Comparison of ENCODE assay signal across 9 mouse cellular contexts in genomic region chr4:148429686-148430085, GRCm38 (mm10). TPM values are rescaled to one million over a fixed set of nuclear protein-coding genes. Genes with fewer than 3 reads are reported as not detected.
DNase-seq lines count a peak whose midpoint lies in the region; ATAC-seq and TF ChIP-seq lines count a peak whose summit lies in the region.
"Had no signal": no experiment of that assay in that cellular context is flagged by ENCODE, and none has a peak within 500 bp of the region (broad histone marks: within the 10 kb centered on the region; RNA-seq: fewer than 3 reads in every experiment).

No protein-coding gene starts in this region.

- H3K27me3 ChIP-seq in intestine, embryonic 14.5 days (replicated peaks; ENCODE audit: control insufficient read depth, insufficient read depth, low read length) = no peaks in the 10 kb centered on the region
- H3K27me3 ChIP-seq in intestine, embryonic 15.5 days (replicated peaks) = no peaks in the 10 kb centered on the region
- H3K27me3 ChIP-seq in forebrain, embryonic 15.5 days = no peaks in the 10 kb centered on the region
- H3K27me3 ChIP-seq in intestine, embryonic 16.5 days (replicated peaks; ENCODE audit: control insufficient read depth, insufficient read depth, low read length) = no peaks in the 10 kb centered on the region
- H3K27me3 ChIP-seq in liver, adult 2 months (ENCODE audit: control insufficient read depth, insufficient read depth, low read length) = no peaks in the 10 kb centered on the region
- no peaks in the 10 kb centered on the region for H3K27me3 ChIP-seq in stomach, postnatal 0 days (ENCODE audit: control insufficient read depth, insufficient read depth, low read length)

- TF ChIP-seq EP300 in stomach, postnatal 0 days (optimal IDR thresholded peaks at IDR 0.05) = no peak

- ATAC-seq in intestine, embryonic 14.5 days (replicated peaks; ENCODE audit: low FRiP score, low TSS enrichment, low read depth) = peak; percentile 50; the same call in 1 of the 2 replicates
- ATAC-seq in intestine, embryonic 15.5 days = no peak
- peak; percentile 59 for ATAC-seq in forebrain, embryonic 15.5 days (replicated peaks)
- 0 out of 2 replicates have a peak, but pooled peaks have one; percentile 20 for ATAC-seq in intestine, embryonic 16.5 days
- no peak for ATAC-seq in stomach, postnatal 0 days (ENCODE audit: low FRiP score, low TSS enrichment)

- no peak overlapping the region for H3K4me3 ChIP-seq in intestine, embryonic 14.5 days (ENCODE audit: low read depth, low read length)
- no peak overlapping the region for H3K4me3 ChIP-seq in intestine, embryonic 15.5 days (replicated peaks)
- H3K4me3 ChIP-seq in forebrain, embryonic 15.5 days = no peak overlapping the region
- H3K4me3 ChIP-seq in intestine, embryonic 16.5 days (ENCODE audit: low read length) = no peak overlapping the region
- no peak overlapping the region for H3K4me3 ChIP-seq in liver, adult 2 months (ENCODE audit: insufficient read depth, low read depth, low read length)
- H3K4me3 ChIP-seq in stomach, postnatal 0 days (ENCODE audit: low read depth, low read length) = no peak overlapping the region
- H3K4me3 ChIP-seq: megakaryocyte, embryonic 14.5 days had no signal

- H3K9me3 ChIP-seq in intestine, embryonic 14.5 days (ENCODE audit: control insufficient read depth, low read length) = no peaks in the 10 kb centered on the region
- no peaks in the 10 kb centered on the region for H3K9me3 ChIP-seq in intestine, embryonic 15.5 days
- no peaks in the 10 kb centered on the region for H3K9me3 ChIP-seq in forebrain, embryonic 15.5 days
- H3K9me3 ChIP-seq in intestine, embryonic 16.5 days (ENCODE audit: control insufficient read depth, low read length) = no peaks in the 10 kb centered on the region
- no peaks in the 10 kb centered on the region for H3K9me3 ChIP-seq in stomach, postnatal 0 days (ENCODE audit: control insufficient read depth, low read length)
- H3K9me3 ChIP-seq: megakaryocyte, embryonic 14.5 days had no signal

- no peak for TF ChIP-seq POLR2A in liver, adult 2 months (IDR thresholded peaks at IDR 0.05; ENCODE audit: extremely low read depth, insufficient read depth, low read length)

- no peak overlapping the region for H3K9ac ChIP-seq in intestine, embryonic 14.5 days (ENCODE audit: low read length)
- no peak overlapping the region for H3K9ac ChIP-seq in intestine, embryonic 15.5 days
- H3K9ac ChIP-seq in forebrain, embryonic 15.5 days (replicated peaks) = no peak overlapping the region
- no peak overlapping the region for H3K9ac ChIP-seq in intestine, embryonic 16.5 days (ENCODE audit: low read depth, low read length)
- H3K9ac ChIP-seq in liver, adult 2 months (ENCODE audit: low read depth, low read length) = no peak overlapping the region
- H3K9ac ChIP-seq in stomach, postnatal 0 days (ENCODE audit: low read length) = no peak overlapping the region

- H3K4me2 ChIP-seq in intestine, embryonic 14.5 days (ENCODE audit: low read length) = no peak overlapping the region
- H3K4me2 ChIP-seq in intestine, embryonic 15.5 days (replicated peaks) = no peak overlapping the region
- no peak overlapping the region for H3K4me2 ChIP-seq in forebrain, embryonic 15.5 days (replicated peaks)
- no peak overlapping the region for H3K4me2 ChIP-seq in intestine, embryonic 16.5 days (ENCODE audit: low read depth, low read length)
- no peak overlapping the region for H3K4me2 ChIP-seq in stomach, postnatal 0 days (replicated peaks; ENCODE audit: low read depth)

- 31% methylated on average over 6 of the region's 6 CpGs for WGBS in intestine, embryonic 14.5 days
- 25% methylated on average over 6 of the region's 6 CpGs for WGBS in intestine, embryonic 15.5 days
- WGBS in forebrain, embryonic 15.5 days = 20% methylated on average over 6 of the region's 6 CpGs
- WGBS in intestine, embryonic 16.5 days = 30% methylated on average over 6 of the region's 6 CpGs
- 29% methylated on average over 6 of the region's 6 CpGs for WGBS in liver, adult 2 months
- 30% methylated on average over 6 of the region's 6 CpGs for WGBS in stomach, postnatal 0 days

- peak; percentile 88 for DNase-seq in intestine, embryonic 14.5 days (ENCODE audit: low spot score)
- DNase-seq in cerebellum, adult 11-12 months = peak; percentile 43
- DNase-seq in liver, adult 2 months (ENCODE audit: extremely low read depth, low read depth, low spot score) = peak; percentile 19
- DNase-seq in natural killer cell, adult 2 months (ENCODE audit: low spot score in 2 of 2) = peak; percentile 29 to 51
- DNase-seq in stomach, postnatal 0 days (ENCODE audit: low spot score) = peak; percentile 76

- H3K27ac ChIP-seq in intestine, embryonic 14.5 days (ENCODE audit: low read depth) = no peak overlapping the region
- H3K27ac ChIP-seq in intestine, embryonic 15.5 days = no peak overlapping the region
- no peak overlapping the region for H3K27ac ChIP-seq in forebrain, embryonic 15.5 days (replicated peaks)
- no peak overlapping the region for H3K27ac ChIP-seq in intestine, embryonic 16.5 days (ENCODE audit: low read length)
- H3K27ac ChIP-seq in liver, adult 2 months (replicated peaks; ENCODE audit: insufficient read depth, low read depth, low read length) = no peak overlapping the region
- H3K27ac ChIP-seq in stomach, postnatal 0 days (replicated peaks) = no peak overlapping the region

- TF ChIP-seq CTCF in liver, adult 2 months (IDR thresholded peaks at IDR 0.05; ENCODE audit: low read depth, low read length) = peak; percentile 83
- TF ChIP-seq CTCF in stomach, postnatal 0 days (IDR thresholded peaks at IDR 0.05; ENCODE audit: low read depth) = peak; percentile 89

- H3K79me2 ChIP-seq in liver, adult 2 months (ENCODE audit: control insufficient read depth, insufficient read depth, low read length) = no peaks in the 10 kb centered on the region

- H3K4me1 ChIP-seq in intestine, embryonic 14.5 days (replicated peaks; ENCODE audit: control insufficient read depth, insufficient read depth, low read length) = no peaks in the 10 kb centered on the region
- no peaks in the 10 kb centered on the region for H3K4me1 ChIP-seq in intestine, embryonic 15.5 days (replicated peaks)
- peaks cover 8% of the 10 kb centered on the region; the same call in 1 of the 2 replicates for H3K4me1 ChIP-seq in forebrain, embryonic 15.5 days
- no peaks in the 10 kb centered on the region for H3K4me1 ChIP-seq in intestine, embryonic 16.5 days (ENCODE audit: control insufficient read depth, insufficient read depth, low read length)
- peaks cover 3% of the 10 kb centered on the region for H3K4me1 ChIP-seq in liver, adult 2 months (ENCODE audit: control insufficient read depth, insufficient read depth, low read length)
- H3K4me1 ChIP-seq in stomach, postnatal 0 days (replicated peaks; ENCODE audit: control insufficient read depth, insufficient read depth) = no peaks in the 10 kb centered on the region

- H3K36me3 ChIP-seq in intestine, embryonic 14.5 days (ENCODE audit: control insufficient read depth, insufficient read depth, low read length) = peaks cover 6% of the 10 kb centered on the region; the same call in 1 of the 2 replicates
- peaks cover 2% of the 10 kb centered on the region; the same call in 1 of the 2 replicates for H3K36me3 ChIP-seq in intestine, embryonic 15.5 days
- H3K36me3 ChIP-seq in forebrain, embryonic 15.5 days = no peaks in the 10 kb centered on the region
- H3K36me3 ChIP-seq in intestine, embryonic 16.5 days (ENCODE audit: control insufficient read depth, insufficient read depth, low read length) = peaks cover 4% of the 10 kb centered on the region; the same call in 1 of the 2 replicates
- H3K36me3 ChIP-seq in liver, adult 2 months (ENCODE audit: control insufficient read depth, insufficient read depth, low read length) = no peaks in the 10 kb centered on the region
- 0 out of 2 replicates have a peak, but pooled peaks cover 4% of the 10 kb centered on the region for H3K36me3 ChIP-seq in stomach, postnatal 0 days (ENCODE audit: control insufficient read depth, insufficient read depth, low read length)

RNA-seq across cellular contexts. Expression of gene Ubiad1, which starts 14.9 kb away (rescaled TPM):
- polyA plus RNA-seq in intestine, embryonic 14.5 days (2014; fragmentation: Nextera tagmentation; extraction: Ambion mirVana) = 17.1 and 18.8 TPM in 2 replicates
- polyA plus RNA-seq in intestine, embryonic 15.5 days (2015; fragmentation: Nextera tagmentation; extraction: Ambion mirVana) = 22.0 and 22.7 TPM in 2 replicates
- polyA plus RNA-seq in forebrain, embryonic 15.5 days (2015; fragmentation: Nextera tagmentation; extraction: Ambion mirVana) = 18.4 and 19.0 TPM in 2 replicates
- 23.6 and 24.6 TPM in 2 replicates for polyA plus RNA-seq in intestine, embryonic 16.5 days (2015; fragmentation: Nextera tagmentation; extraction: Ambion mirVana)
- 4.9 and 5.5 TPM in 2 replicates for total RNA-seq in liver, adult 2 months (2014; rRNA removed)
- polyA plus RNA-seq in liver, adult 2 months (2012; rRNA removed) = 8.5 and 21.0 TPM in 2 replicates
- polyA plus RNA-seq in stomach, postnatal 0 days (2015; fragmentation: Nextera tagmentation; extraction: Ambion mirVana) = 9.5 and 10.3 TPM in 2 replicates

RNA-seq across cellular contexts. Expression of gene Mtor, which starts 18.7 kb away (rescaled TPM):
- 19.1 and 20.8 TPM in 2 replicates for polyA plus RNA-seq in intestine, embryonic 14.5 days (2014; fragmentation: Nextera tagmentation; extraction: Ambion mirVana)
- polyA plus RNA-seq in intestine, embryonic 15.5 days (2015; fragmentation: Nextera tagmentation; extraction: Ambion mirVana) = 11.6 and 12.7 TPM in 2 replicates
- 22.6 and 25.1 TPM in 2 replicates for polyA plus RNA-seq in forebrain, embryonic 15.5 days (2015; fragmentation: Nextera tagmentation; extraction: Ambion mirVana)
- polyA plus RNA-seq in intestine, embryonic 16.5 days (2015; fragmentation: Nextera tagmentation; extraction: Ambion mirVana) = 9.2 and 10.9 TPM in 2 replicates
- 11.7 and 17.9 TPM in 2 replicates for total RNA-seq in liver, adult 2 months (2014; rRNA removed)
- 12.3 and 18.5 TPM in 2 replicates for polyA plus RNA-seq in liver, adult 2 months (2012; rRNA removed)
- polyA plus RNA-seq in stomach, postnatal 0 days (2015; fragmentation: Nextera tagmentation; extraction: Ambion mirVana) = 14.7 and 15.4 TPM in 2 replicates

Comparison
In these comparisons a context has a peak if more than half of its experiments do, and no peak if none do; other contexts are left out.
1. ATAC-seq: peak in intestine, embryonic 14.5 days (single experiment), forebrain, embryonic 15.5 days (single experiment) and intestine, embryonic 16.5 days (single experiment); none in intestine, embryonic 15.5 days (single experiment) and stomach, postnatal 0 days (single experiment).
2. DNase-seq: peak in every context shown above with its lines; median percentile 88 in intestine, embryonic 14.5 days; 76 in stomach, postnatal 0 days; 43 in cerebellum, adult 11-12 months; 40 in natural killer cell, adult 2 months; 19 in liver, adult 2 months.